ENCODE assay signal across 27 mouse cellular contexts in genomic region chr4:108793941-108794340, GRCm38 (mm10). TPM values are rescaled to one million over a fixed set of nuclear protein-coding genes. Genes with fewer than 3 reads are reported as not detected.
DNase-seq lines count a peak whose midpoint lies in the region; ATAC-seq and TF ChIP-seq lines count a peak whose summit lies in the region.
"Had no signal": no experiment of that assay in that cellular context is flagged by ENCODE, and none has a peak within 500 bp of the region (broad histone marks: within the 10 kb centered on the region; RNA-seq: fewer than 3 reads in every experiment).

No protein-coding gene starts in this region.

- intact Hi-C loops in heart, postnatal 36 days (cut with DNase I), result no loop called here
- intact Hi-C loops in heart, adult 2 months (cut with DNase I), result no loop called here

- ATAC-seq in heart, embryonic 12.5 days (ENCODE audit: insufficient number of reproducible peaks, low FRiP score), result 0 out of 2 replicates have a peak, but pooled peaks have one; percentile 15
- ATAC-seq: forebrain, embryonic 15.5 days; hindbrain, postnatal 0 days; inflammation-experienced regulatory T-cells, adult 6 months; intestine, embryonic 16.5 days had no signal

- no peak overlapping the region for H3K4me2 ChIP-seq in heart, embryonic 12.5 days
- H3K4me2 ChIP-seq: embryonic facial prominence, embryonic 13.5 days; forebrain, embryonic 15.5 days; hindbrain, embryonic 14.5 days had no signal

- TF ChIP-seq POLR2A in heart, adult 2 months (IDR thresholded peaks at IDR 0.05; ENCODE audit: insufficient read depth, low read depth, low read length), result no peak

- no peaks in the 10 kb centered on the region for H3K9me3 ChIP-seq in heart, embryonic 12.5 days (replicated peaks)
- H3K9me3 ChIP-seq: embryonic facial prominence, embryonic 13.5 days; forebrain, embryonic 15.5 days; G1E had no signal

- H3K36me3 ChIP-seq in heart, embryonic 12.5 days, result no peaks in the 10 kb centered on the region
- H3K36me3 ChIP-seq in heart, adult 2 months (ENCODE audit: control insufficient read depth, insufficient read depth, low read length), result peaks cover 7% of the 10 kb centered on the region
- H3K36me3 ChIP-seq: embryonic facial prominence, embryonic 13.5 days; forebrain, embryonic 15.5 days; G1E had no signal

- no peak overlapping the region for H3K27ac ChIP-seq in heart, embryonic 12.5 days (ENCODE audit: poor library complexity, severe bottlenecking)
- no peak overlapping the region for H3K27ac ChIP-seq in heart, adult 2 months
- H3K27ac ChIP-seq: embryonic facial prominence, embryonic 13.5 days; forebrain, embryonic 15.5 days; hindbrain, embryonic 14.5 days; hindbrain, postnatal 0 days had no signal

- H3K27me3 ChIP-seq in heart, embryonic 12.5 days (replicated peaks), result no peaks in the 10 kb centered on the region
- no peaks in the 10 kb centered on the region for H3K27me3 ChIP-seq in heart, adult 2 months (ENCODE audit: control insufficient read depth, insufficient read depth, low read length)
- H3K27me3 ChIP-seq: CH12.LX; embryonic facial prominence, embryonic 13.5 days; forebrain, embryonic 15.5 days had no signal

- WGBS in heart, embryonic 12.5 days, result 25% methylated on average over 1 of the region's 1 CpGs
- WGBS in heart, adult 2 months, result 30% methylated on average over 1 of the region's 1 CpGs

- no peak for TF ChIP-seq CTCF in heart, adult 2 months (IDR thresholded peaks at IDR 0.05)

- H3K79me2 ChIP-seq in heart, adult 2 months (replicated peaks; ENCODE audit: control insufficient read depth, insufficient read depth, low read length), result no peaks in the 10 kb centered on the region

- no peak for TF ChIP-seq EP300 in heart, adult 2 months (IDR thresholded peaks at IDR 0.05; ENCODE audit: insufficient read depth, low read depth, low read length)

- peaks cover 10% of the 10 kb centered on the region for H3K4me1 ChIP-seq in heart, embryonic 12.5 days (replicated peaks)
- peaks cover 6% of the 10 kb centered on the region for H3K4me1 ChIP-seq in heart, adult 2 months (ENCODE audit: control insufficient read depth, insufficient read depth, low read length)
- H3K4me1 ChIP-seq: embryonic facial prominence, embryonic 13.5 days; forebrain, embryonic 15.5 days had no signal

- H3K4me3 ChIP-seq in heart, embryonic 12.5 days, result no peak overlapping the region
- H3K4me3 ChIP-seq in heart, adult 2 months, result no peak overlapping the region
- H3K4me3 ChIP-seq: embryonic facial prominence, embryonic 13.5 days; forebrain, embryonic 15.5 days had no signal

- H3K9ac ChIP-seq in heart, embryonic 12.5 days, result no peak overlapping the region
- no peak overlapping the region for H3K9ac ChIP-seq in heart, adult 2 months (ENCODE audit: low read depth, low read length)
- H3K9ac ChIP-seq: embryonic facial prominence, embryonic 13.5 days; forebrain, embryonic 15.5 days; hindbrain, embryonic 14.5 days had no signal

- DNase-seq in heart, adult 11 months, result peak; percentile 79
- DNase-seq in heart, postnatal 36 days, result no peak
- no peak for DNase-seq in heart, adult 2 months
- peak; percentile 14 for DNase-seq in lung, postnatal 36 days
- DNase-seq in lung, postnatal 10 days, result no peak
- peak; percentile 93 for DNase-seq in fat pad, adult 2 months (ENCODE audit: extremely low read depth, low read depth, low spot score)
- no peak for DNase-seq in thymus, postnatal 10 days (ENCODE audit: low spot score in 2 of 2)
- DNase-seq: adrenal gland, adult 2 months; adrenal gland, postnatal 14 days; B cell, adult 2 months; cerebellum, adult 11 months; cerebellum, adult 2 months; cerebellum, adult 9-11 months; cerebellum, postnatal 25 days; gastrocnemius, postnatal 25 days; kidney, adult 18-20 months; kidney, adult 9 months had no signal

RNA-seq across cellular contexts. Expression of gene Zfyve9, which starts 13.3 kb away (rescaled TPM):
- total RNA-seq in heart, postnatal 36 days (2021), result 10 to 100 TPM; 27.4 to 28.0 TPM
- polyA plus RNA-seq in heart, embryonic 12.5 days (2016; fragmentation: Nextera tagmentation; extraction: Ambion mirVana), result 3.6 TPM in 2 replicates
- 10 to 100 TPM; 25.2 to 29.9 TPM for total RNA-seq in heart, adult 2 months (2021)
- polyA plus RNA-seq in heart, adult 2 months (2012; rRNA removed), result 5.1 and 8.4 TPM in 2 replicates
- polyA plus RNA-seq: G1E had no signal

RNA-seq across cellular contexts. Expression of gene Btf3l4, which starts 39.5 kb away (rescaled TPM):
- 10 to 100 TPM; 81.3 to 87.0 TPM for total RNA-seq in heart, postnatal 36 days (2021)
- 182 and 186 TPM in 2 replicates for polyA plus RNA-seq in heart, embryonic 12.5 days (2016; fragmentation: Nextera tagmentation; extraction: Ambion mirVana)
- 10 to 100 TPM; 70.1 to 78.1 TPM for total RNA-seq in heart, adult 2 months (2021)
- 18.5 and 33.8 TPM in 2 replicates for polyA plus RNA-seq in heart, adult 2 months (2012; rRNA removed)

RNA-seq across cellular contexts. Expression of gene Txndc12, which starts 40.5 kb away (rescaled TPM):
- 10 to 100 TPM; 30.0 to 32.4 TPM for total RNA-seq in heart, postnatal 36 days (2021)
- polyA plus RNA-seq in heart, embryonic 12.5 days (2016; fragmentation: Nextera tagmentation; extraction: Ambion mirVana), result 138 and 141 TPM in 2 replicates
- total RNA-seq in heart, adult 2 months (2021), result 10 to 100 TPM; 29.2 to 30.0 TPM
- polyA plus RNA-seq in heart, adult 2 months (2012; rRNA removed), result 15.7 and 23.4 TPM in 2 replicates

RNA-seq across cellular contexts. Expression of gene Kti12, which starts 53.6 kb away (rescaled TPM):
- 10 to 100 TPM; 20.5 to 20.6 TPM for total RNA-seq in heart, postnatal 36 days (2021)
- 25.9 and 30.8 TPM in 2 replicates for polyA plus RNA-seq in heart, embryonic 12.5 days (2016; fragmentation: Nextera tagmentation; extraction: Ambion mirVana)
- 10 to 100 TPM; 20.3 to 23.3 TPM for total RNA-seq in heart, adult 2 months (2021)
- 22.9 and 29.7 TPM in 2 replicates for polyA plus RNA-seq in heart, adult 2 months (2012; rRNA removed)

RNA-seq across cellular contexts. Expression of gene A730015C16Rik, which starts 54.5 kb away (rescaled TPM):
- not detected for total RNA-seq in heart, postnatal 36 days (2021)
- 1.7 and 2.0 TPM in 2 replicates for polyA plus RNA-seq in heart, embryonic 12.5 days (2016; fragmentation: Nextera tagmentation; extraction: Ambion mirVana)
- not detected for total RNA-seq in heart, adult 2 months (2021)
- polyA plus RNA-seq in heart, adult 2 months (2012; rRNA removed), result 0.15 TPM in 1 of 2 replicates, not detected in the other
- total RNA-seq: adrenal gland, adult 2 months; adrenal gland, postnatal 14 days; gastrocnemius, postnatal 25 days; heart, postnatal 25 days had no signal
- polyA plus RNA-seq: adrenal gland, adult 2 months; cerebellum, adult 2 months; G1E had no signal

Comparison
In these comparisons a context has a peak if more than half of its experiments do, and no peak if none do; other contexts are left out.
1. DNase-seq: peak in heart, adult 11 months (single experiment), lung, postnatal 36 days (single experiment) and fat pad, adult 2 months (single experiment); none in heart, postnatal 36 days (0 of 2), heart, adult 2 months (0 of 2), lung, postnatal 10 days (single experiment) and thymus, postnatal 10 days (0 of 2).